Mouse (Mus musculus): Measurements from ENCODE around the gene S1pr2.
"Not testable (repeated sequence)": the region's sequence is repeated elsewhere in the genome, so short reads cannot be mapped to it uniquely, and the experiment has no call there.

S1pr2 gene

GRCm38 (mm10) chr9:20976216-20976960 lies at the start of gene S1pr2:
TSS of gene S1pr2 (minus strand) at chr9:20976781.
- no peak for DNase-seq

GRCm38 (mm10) chr9:21025258-21025810 lies 48.8 kb upstream of the S1pr2 start:
- no peak for DNase-seq

GRCm38 (mm10) chr9:21022726-21023125 lies 46.1 kb upstream of the S1pr2 start:
- DNase-seq, result no peak

GRCm38 (mm10) chr9:21022288-21022687 lies 45.7 kb upstream of the S1pr2 start:
- no peak for DNase-seq

- DNase-seq, result no peak
Measured at GRCm38 (mm10) chr9:21021363-21021762, 44.8 kb upstream of the S1pr2 start.

GRCm38 (mm10) chr9:21018600-21018999 lies 42.0 kb upstream of the S1pr2 start:
- DNase-seq, result no peak

- no peak for DNase-seq
Measured at GRCm38 (mm10) chr9:21017177-21017575, 40.6 kb upstream of the S1pr2 start.

GRCm38 (mm10) chr9:21016331-21017176 lies 40.0 kb upstream of the S1pr2 start:
- no peak for DNase-seq

- DNase-seq, result no peak
Measured at GRCm38 (mm10) chr9:21015571-21016130, 39.1 kb upstream of the S1pr2 start, which contains the start of gene Icam1. TSS of gene Icam1 (plus strand) at chr9:21015985.

GRCm38 (mm10) chr9:21014691-21015570 lies 38.4 kb upstream of the S1pr2 start:
- DNase-seq, result no peak

- no peak for DNase-seq
Measured at GRCm38 (mm10) chr9:21012368-21012767, 35.8 kb upstream of the S1pr2 start.

GRCm38 (mm10) chr9:21011846-21012312 lies 35.3 kb upstream of the S1pr2 start:
- no peak for DNase-seq

- not testable (repeated sequence) for DNase-seq
Measured at GRCm38 (mm10) chr9:21010939-21011541, 34.5 kb upstream of the S1pr2 start.

- DNase-seq, result no peak
Measured at GRCm38 (mm10) chr9:21010362-21010761, 33.8 kb upstream of the S1pr2 start.

GRCm38 (mm10) chr9:21008007-21008406 lies 31.4 kb upstream of the S1pr2 start:
- DNase-seq, result no peak

GRCm38 (mm10) chr9:21007313-21007952 lies 30.9 kb upstream of the S1pr2 start:
- DNase-seq, result no peak

- DNase-seq, result peak; percentile 89
Measured at GRCm38 (mm10) chr9:21002627-21003551, 26.3 kb upstream of the S1pr2 start, which contains the start of gene Mrpl4. TSS of gene Mrpl4 (plus strand) at chr9:21002738.

GRCm38 (mm10) chr9:21002270-21002626 lies 25.7 kb upstream of the S1pr2 start:
- DNase-seq, result no peak

GRCm38 (mm10) chr9:21001651-21002200 lies 25.1 kb upstream of the S1pr2 start:
- no peak for DNase-seq

- no peak for DNase-seq
Measured at GRCm38 (mm10) chr9:21000811-21001210, 24.2 kb upstream of the S1pr2 start.

Measured in cerebellum, adult 11-12 months (tissue).